Mouse (Mus musculus): ENCODE measurements around the gene Ros1.

DNA sequence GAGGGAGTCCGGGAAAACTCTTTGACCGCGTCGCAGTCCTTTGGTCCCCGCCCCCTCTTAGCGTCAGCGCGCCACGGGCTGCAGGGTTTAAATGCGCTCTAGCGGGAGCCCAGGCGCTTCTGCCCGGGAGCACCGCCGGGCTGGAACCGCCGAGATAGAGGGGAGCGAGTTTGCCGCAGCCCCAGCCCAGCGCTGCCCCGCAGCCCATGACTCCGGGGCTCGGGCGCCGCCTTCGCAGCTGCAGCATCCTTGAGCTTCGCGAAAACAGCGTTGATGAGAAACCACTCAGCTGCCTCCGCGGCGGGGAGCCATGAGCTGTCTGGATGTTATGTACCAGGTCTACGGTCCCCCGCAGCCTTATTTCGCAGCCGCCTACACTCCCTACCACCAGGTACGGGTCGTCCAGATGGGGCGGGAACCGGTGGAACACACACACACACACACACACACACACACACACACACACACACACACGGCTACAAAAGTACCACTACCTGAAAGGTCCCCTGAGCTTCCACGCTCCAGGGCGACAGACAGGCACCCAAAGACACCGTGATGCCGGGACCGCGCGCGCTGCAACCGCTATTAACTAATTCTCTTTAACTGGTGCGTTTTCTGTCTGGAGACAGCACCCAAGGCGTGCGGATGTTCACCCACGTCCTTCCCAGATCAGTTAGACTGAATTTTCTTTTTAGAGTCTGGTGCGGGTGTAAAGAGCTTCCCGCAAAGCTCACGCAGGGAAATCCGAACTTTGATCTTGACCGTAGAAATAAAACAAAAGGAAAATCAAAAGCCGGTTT, 172.4 kb downstream of the Ros1 start, which contains the start of gene Vgll2:
- no peak for TF ChIP-seq POLR2A (IDR thresholded peaks at IDR 0.05; ENCODE audit: low read depth, low read length)
- TF ChIP-seq CTCF (conservative IDR thresholded peaks at IDR 0.05 in 1 of 2, IDR thresholded peaks at IDR 0.05 in 1 of 2; ENCODE audit: low read depth in 2 of 2, low read length in 2 of 2), result no peak
- TF ChIP-seq EP300 (IDR thresholded peaks at IDR 0.05; ENCODE audit: low read length), result no peak
- TF ChIP-seq TCF12 (IDR thresholded peaks at IDR 0.05; ENCODE audit: low read depth, low read length), result no peak
- TF ChIP-seq ETS1 (conservative IDR thresholded peaks at IDR 0.05; ENCODE audit: low read depth, low read length), result no peak
- no peak for TF ChIP-seq USF1 (IDR thresholded peaks at IDR 0.05; ENCODE audit: low read depth, low read length)
- no peak for TF ChIP-seq MXI1 (IDR thresholded peaks at IDR 0.05; ENCODE audit: low read depth, low read length)
- no peak for TF ChIP-seq MAX (IDR thresholded peaks at IDR 0.05; ENCODE audit: low read length)
- no peak for TF ChIP-seq E2F4 (IDR thresholded peaks at IDR 0.05; ENCODE audit: insufficient replicate concordance, low read depth, low read length)
- no peak for TF ChIP-seq POLR2AphosphoS2 (IDR thresholded peaks at IDR 0.05; ENCODE audit: low read depth, low read length)
- TF ChIP-seq KAT2A (IDR thresholded peaks at IDR 0.05; ENCODE audit: insufficient replicate concordance, low read length), result no peak

Data from CH12.LX (cell line).